Mouse (Mus musculus) CH12.LX (cell line): ENCODE data around the gene BC067074. TPM values are rescaled to one million over a fixed set of nuclear protein-coding genes. Genes with fewer than 3 reads are reported as not detected.

Experiments
- DNase-seq: peaks from one replicate; pipeline ENCODE4 v3.0.0-alpha.2; 2013; ENCODE audit errors: extremely low read depth
- H3K27ac ChIP-seq: 2 replicates; pipeline ENCODE4 v1.5.1; 2012; ENCODE audit warnings: low read depth, mild to moderate bottlenecking, control low read depth, moderate library complexity; ENCODE audit not compliant: insufficient read depth
- H3K27me3 ChIP-seq: replicated peaks from 2 replicates; pipeline ENCODE3; 2012; ENCODE audit warnings: inconsistent platforms
- H3K36me3 ChIP-seq, 2 experiments: replicated peaks in 1 of 2; 2 replicates each; pipeline versions ENCODE3 to v1.6.1; 2012; ENCODE audit warnings: inconsistent platforms in 1 of 2, low read length in 1 of 2, mild to moderate bottlenecking in 1 of 2, mixed read lengths in 1 of 2, moderate library complexity in 1 of 2; ENCODE audit not compliant: control insufficient read depth in 1 of 2, insufficient read depth in 1 of 2
- H3K4me1 ChIP-seq, 2 experiments: 2 replicates each; pipeline ENCODE4 v1.6.1; 2012; ENCODE audit warnings: inconsistent platforms in 1 of 2, moderate library complexity in 1 of 2; ENCODE audit not compliant: insufficient read depth in 2 of 2, control insufficient read depth in 1 of 2
- H3K4me2 ChIP-seq: 2 replicates; pipeline ENCODE4 v1.6.1; 2012; ENCODE audit warnings: low read depth, mild to moderate bottlenecking, control low read depth; ENCODE audit not compliant: poor library complexity, insufficient read depth, severe bottlenecking
- H3K4me3 ChIP-seq, 3 experiments: fragments of 150-350 bp in 1 of 3; sonication (generic) in 1 of 3; replicated peaks in 1 of 3; 2 replicates each; pipeline versions ENCODE3 to v1.5.1; 2011 to 2012; ENCODE audit warnings: low read depth in 2 of 3, low read length in 2 of 3, mild to moderate bottlenecking in 2 of 3, moderate library complexity in 2 of 3, control low read depth in 1 of 3, improper control_type of control experiment in 1 of 3, inconsistent platforms in 1 of 3, mixed read lengths in 1 of 3; ENCODE audit not compliant: poor library complexity in 1 of 3
- H3K79me2 ChIP-seq: replicated peaks from 2 replicates; pipeline ENCODE4 v1.6.1; 2012; ENCODE audit warnings: mild to moderate bottlenecking, moderate library complexity; ENCODE audit not compliant: control insufficient read depth, poor library complexity, insufficient read depth, severe bottlenecking; ENCODE audit errors: extremely low read depth
- H3K9ac ChIP-seq: 2 replicates; pipeline ENCODE4 v1.6.1; 2012; ENCODE audit warnings: low read depth, mild to moderate bottlenecking, control low read depth, moderate library complexity; ENCODE audit not compliant: insufficient read depth
- H3K9me3 ChIP-seq: replicated peaks from 2 replicates; pipeline ENCODE3; 2012; ENCODE audit warnings: low read length, inconsistent platforms, mixed read lengths
- BHLHE40 ChIP-seq: IDR thresholded peaks from 2 replicates; pipeline ENCODE4 v1.6.1; 2011; ENCODE audit warnings: mild to moderate bottlenecking, low read depth, low read length, improper control_type of control experiment
- CHD1 ChIP-seq: IDR thresholded peaks from 2 replicates; pipeline ENCODE4 v1.6.1; 2012; ENCODE audit warnings: low read depth, low read length, improper control_type of control experiment, inconsistent platforms
- CHD2 ChIP-seq: IDR thresholded peaks from 2 replicates; pipeline ENCODE4 v1.6.1; 2011; ENCODE audit warnings: low read length, improper control_type of control experiment
- ELF1 ChIP-seq: IDR thresholded peaks from 2 replicates; pipeline ENCODE4 v1.6.1; 2014; ENCODE audit warnings: low read depth, mild to moderate bottlenecking, inconsistent platforms, low read length, improper control_type of control experiment
- ETS1 ChIP-seq: conservative IDR thresholded peaks from 2 replicates; pipeline ENCODE4 v1.6.1; 2012; ENCODE audit warnings: low read depth, mild to moderate bottlenecking, inconsistent platforms, low read length, improper control_type of control experiment, moderate library complexity
- HCFC1 ChIP-seq: IDR thresholded peaks from 2 replicates; pipeline ENCODE4 v1.6.1; 2012; ENCODE audit warnings: low read depth, mild to moderate bottlenecking, inconsistent platforms, low read length, improper control_type of control experiment
- JUN ChIP-seq: IDR thresholded peaks from 2 replicates; pipeline ENCODE4 v1.6.1; 2011; ENCODE audit warnings: low read depth, mild to moderate bottlenecking, low read length, improper control_type of control experiment, moderate library complexity; ENCODE audit not compliant: insufficient read depth
- JUND ChIP-seq: conservative IDR thresholded peaks from 2 replicates; pipeline ENCODE4 v1.6.1; 2011; ENCODE audit warnings: low read depth, low read length, improper control_type of control experiment
- KAT2A ChIP-seq: IDR thresholded peaks from 2 replicates; pipeline ENCODE4 v1.6.1; 2012; ENCODE audit warnings: low read length, improper control_type of control experiment, inconsistent platforms; ENCODE audit not compliant: insufficient replicate concordance
- MAX ChIP-seq: IDR thresholded peaks from 2 replicates; pipeline ENCODE4 v1.6.1; 2011; ENCODE audit warnings: low read length, improper control_type of control experiment
- MAZ ChIP-seq: IDR thresholded peaks from 2 replicates; pipeline ENCODE4 v1.6.1; 2012; ENCODE audit warnings: low read depth, mild to moderate bottlenecking, inconsistent platforms, low read length, improper control_type of control experiment, moderate library complexity
- MEF2A ChIP-seq: IDR thresholded peaks from 2 replicates; pipeline ENCODE4 v1.6.1; 2014; ENCODE audit warnings: low read depth, mild to moderate bottlenecking, inconsistent platforms, low read length, improper control_type of control experiment, borderline replicate concordance
- NELFE ChIP-seq: IDR thresholded peaks from 2 replicates; pipeline ENCODE4 v1.6.1; 2011; ENCODE audit warnings: low read depth, low read length, improper control_type of control experiment
- NRF1 ChIP-seq: IDR thresholded peaks from 2 replicates; pipeline ENCODE4 v1.6.1; 2014; ENCODE audit warnings: low read depth, mild to moderate bottlenecking, inconsistent platforms, low read length, improper control_type of control experiment, moderate library complexity
- PAX5 ChIP-seq: IDR thresholded peaks from 2 replicates; pipeline ENCODE4 v1.6.1; 2012; ENCODE audit warnings: low read length, inconsistent platforms, mixed read lengths
- POLR2A ChIP-seq: IDR thresholded peaks from 2 replicates; pipeline ENCODE4 v1.6.1; 2011; ENCODE audit warnings: low read depth, mild to moderate bottlenecking, improper control_type of control experiment, low read length
- POLR2AphosphoS2 ChIP-seq: IDR thresholded peaks from 2 replicates; pipeline ENCODE4 v1.6.1; 2011; ENCODE audit warnings: low read depth, low read length, improper control_type of control experiment
- RAD21 ChIP-seq: IDR thresholded peaks from 2 replicates; pipeline ENCODE4 v1.6.1; 2011; ENCODE audit warnings: low read depth, mild to moderate bottlenecking, low read length, improper control_type of control experiment, moderate library complexity
- TBP ChIP-seq: conservative IDR thresholded peaks from 2 replicates; pipeline ENCODE4 v1.6.1; 2011; ENCODE audit warnings: low read depth, low read length, improper control_type of control experiment
- TCF12 ChIP-seq: IDR thresholded peaks from 2 replicates; pipeline ENCODE4 v1.6.1; 2014; ENCODE audit warnings: low read depth, mild to moderate bottlenecking, inconsistent platforms, low read length, improper control_type of control experiment
- ZKSCAN1 ChIP-seq: IDR thresholded peaks from 2 replicates; pipeline ENCODE4 v1.6.1; 2012; ENCODE audit warnings: low read depth, inconsistent platforms, low read length, improper control_type of control experiment, borderline replicate concordance
- ZNF384 ChIP-seq: IDR thresholded peaks from 2 replicates; pipeline ENCODE4 v1.6.1; 2012; ENCODE audit warnings: low read depth, low read length, improper control_type of control experiment, inconsistent platforms
- dilution Hi-C: fragments of 300-500 bp; cut with MboI; formaldehyde crosslinking; loops from 2 replicates; pipeline ENCODE4 v1.14.3; 2020; ENCODE audit warnings: low sequenced_read_pairs; ENCODE audit not compliant: extremely low pct_unique_long_range_greater_than_20kb, extremely low pct_ligation_motif_present
- in situ Hi-C: fragments of 300-500 bp; cut with MboI; formaldehyde crosslinking; loops from 3 replicates; pipeline ENCODE4 v1.14.3; 2019; ENCODE audit warnings: low sequenced_read_pairs, low pct_ligation_motif_present, low pct_unique_long_range_greater_than_20kb, mixed read lengths
- polyA plus RNA-seq: library from polyadenylated mRNA; unstranded; fragments of >175 nt; gene quantifications from 2 replicates; pipeline ENCODE4 v1.2.1, GENCODE M21; 2012; ENCODE audit warnings: low read depth; ENCODE audit not compliant: insufficient read length
- total RNA-seq, 2 experiments: library from RNA; depleted of rRNA; stranded (reverse); fragments of 300-350 nt in 1 of 2; fragments of >200 nt in 1 of 2; gene quantifications; 2 replicates each; pipeline ENCODE4 v1.2.3; 2012 to 2014

Gene BC067074
- total and polyA plus RNA-seq, 3 experiments, result 0.93 TPM; not detected in 2

GRCm38 (mm10) chr13:113293707-113294432 lies 911 bp downstream of the BC067074 start:
- in situ Hi-C loops, result no loop called here

GRCm38 (mm10) chr13:113295817-113296485 lies 3.0 kb downstream of the BC067074 start:
- TF ChIP-seq MAX (no peak), TCF12 (no peak), ELF1 (no peak), MAZ (no peak), ETS1 (no peak)
- Histone ChIP-seq H3K27ac (no peak overlapping the region), H3K27me3 (no peaks in the 10 kb centered on the region), H3K4me1 (no peaks in the 10 kb centered on the region), H3K36me3 (no peaks in the 10 kb centered on the region), H3K9ac (no peak overlapping the region), H3K4me2 (no peak overlapping the region), H3K79me2 (no peaks in the 10 kb centered on the region), H3K9me3 (peaks cover 7% of the 10 kb centered on the region), H3K4me3 (no peak overlapping the region)
- dilution Hi-C loops (no loop called here), in situ Hi-C loops (no loop called here)
- no peak for DNase-seq

More at GRCm38 (mm10) chr13:113293707-113294432, 911 bp downstream of the BC067074 start:
- DNase-seq, result no peak
- no peak for TF ChIP-seq MEF2A
- TF ChIP-seq BHLHE40, result no peak
- TF ChIP-seq POLR2AphosphoS2, result no peak
- TF ChIP-seq HCFC1, result no peak
- no peak for TF ChIP-seq ZNF384
- TF ChIP-seq JUND, result no peak
- TF ChIP-seq ZKSCAN1, result no peak
- TF ChIP-seq TBP, result no peak
- no peak for TF ChIP-seq PAX5
- TF ChIP-seq JUN, result no peak
- TF ChIP-seq NRF1, result no peak
- no peak for TF ChIP-seq POLR2A
- no peak for TF ChIP-seq KAT2A
- TF ChIP-seq ELF1, result no peak
- TF ChIP-seq CHD2, result no peak
- TF ChIP-seq NELFE, result no peak
- TF ChIP-seq CHD1, result no peak
- TF ChIP-seq MAX, result no peak
- no peak for TF ChIP-seq RAD21
- no peak for TF ChIP-seq TCF12
- H3K4me3 ChIP-seq, result no peak overlapping the region
- dilution Hi-C loops, result no loop called here
- H3K36me3 ChIP-seq, result no peaks in the 10 kb centered on the region
- no peak overlapping the region for H3K4me2 ChIP-seq
- no peak overlapping the region for H3K27ac ChIP-seq
- no peaks in the 10 kb centered on the region for H3K4me1 ChIP-seq
- H3K9me3 ChIP-seq, result peaks cover 7% of the 10 kb centered on the region
- no peak overlapping the region for H3K9ac ChIP-seq
- H3K27me3 ChIP-seq, result no peaks in the 10 kb centered on the region
- no peaks in the 10 kb centered on the region for H3K79me2 ChIP-seq
